Mouse (Mus musculus): ENCODE measurements around the gene Fam104a.

- TF ChIP-seq CTCF (IDR thresholded peaks at IDR 0.05; ENCODE audit: insufficient read depth, low read depth, low read length), result no peak
- TF ChIP-seq POLR2A (IDR thresholded peaks at IDR 0.05; ENCODE audit: insufficient read depth, low read depth, low read length), result no peak
These were observed 2.0 kb downstream of the Fam104a start for GRCm38 (mm10) chr11:113681979-113682378.

All from olfactory bulb, adult 2 months (tissue).